Mouse (Mus musculus) inflammation-experienced regulatory T-cells, adult 16 weeks (primary cell): ENCODE measurements around the gene Edem3. TPM values are rescaled to one million over a fixed set of nuclear protein-coding genes. Genes with fewer than 3 reads are reported as not detected.

Source experiments
- polyA plus RNA-seq: library from polyadenylated mRNA; unstranded; fragments of 100-300 nt; shearing (Covaris generic); gene quantifications from one replicate; pipeline ENCODE4 v1.2.1, GENCODE M21; 2017

The Edem3 gene
- polyA plus RNA-seq, result 6.7 TPM

DNA sequence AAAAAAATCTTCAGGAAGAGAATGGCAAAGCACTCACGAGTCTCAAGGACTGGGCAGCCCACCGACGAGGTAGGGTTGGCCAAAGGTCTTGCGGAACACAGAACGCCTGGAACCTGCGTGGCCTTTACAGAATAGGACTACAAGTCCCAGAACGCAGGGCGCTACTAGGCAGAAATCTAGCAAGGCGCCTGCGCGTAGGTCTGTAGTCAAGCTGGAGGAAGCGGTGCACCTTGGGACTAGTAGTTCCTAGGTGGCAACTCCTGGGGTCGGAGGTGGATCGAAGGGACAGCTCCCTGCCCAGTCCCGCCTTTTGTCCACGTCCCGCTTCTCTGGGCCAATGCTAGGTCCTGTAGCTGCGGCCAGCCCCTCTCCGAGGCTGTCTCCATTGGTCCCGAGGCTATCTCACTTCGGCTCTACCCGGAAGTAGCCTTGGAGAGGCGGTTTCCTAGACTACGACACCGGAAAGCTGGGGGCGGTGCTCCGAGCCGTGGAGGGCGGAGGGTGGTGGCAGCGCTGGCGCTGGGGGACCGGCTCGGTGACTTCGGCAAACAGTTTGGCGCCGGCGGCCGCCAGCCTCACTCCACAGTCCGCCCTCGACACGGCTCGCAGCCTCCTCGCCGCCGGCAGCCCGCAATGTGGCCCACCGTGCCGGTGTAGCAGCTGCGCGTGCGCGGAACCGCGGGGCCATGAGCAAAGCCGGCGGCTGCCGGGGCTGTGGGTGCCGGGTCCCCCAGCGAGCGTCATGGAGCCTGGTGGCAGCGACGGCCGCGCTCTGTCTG is at the start of gene Edem3:
TSS of gene Edem3 (plus strand) at position 491 of the 779 bp plus-strand sequence.

Other genes with a start within 250 kb of the Edem3 start
- 102 TPM for gene Fam129a, start 184.2 kb upstream of the Edem3 start, polyA plus RNA-seq